Mouse (Mus musculus) megakaryocyte-erythroid progenitor cell, adult 5-6 weeks (primary cell): ENCODE results near the gene Phc2. TPM values are rescaled to one million over a fixed set of nuclear protein-coding genes. Genes with fewer than 3 reads are reported as not detected.
"Not testable (repeated sequence)": the region's sequence is repeated elsewhere in the genome, so short reads cannot be mapped to it uniquely, and the experiment has no call there.

ENCODE experiments used
- ATAC-seq: replicated peaks from 2 replicates; pipeline ENCODE4 v1.8.0; 2016; ENCODE audit warnings: mild to moderate bottlenecking, inconsistent platforms; ENCODE audit not compliant: severe bottlenecking, poor library complexity, low FRiP score, low TSS enrichment
- total RNA-seq, 2 experiments: library from RNA; stranded (forward) in 1 of 2; stranded (reverse) in 1 of 2; fragments of 200-1000, 215-1000 nt in 1 of 2; fragments of >200 nt in 1 of 2; fragmentation: Nextera tagmentation in 1 of 2; gene quantifications; 2 replicates each; pipeline ENCODE4 v1.2.3; 2014 to 2017

Phc2 gene
- total RNA-seq, 2 experiments from 2014 or later: 18.1 to 56.5 TPM

GRCm38 (mm10) chr4:128641766-128642717, 12.5 kb upstream of the Phc2 start:
- ATAC-seq: no peak

GRCm38 (mm10) chr4:128645896-128646295, 8.6 kb upstream of the Phc2 start:
- no peak for ATAC-seq

- ATAC-seq: no peak
Observed at GRCm38 (mm10) chr4:128646762-128647161, 7.7 kb upstream of the Phc2 start.

GRCm38 (mm10) chr4:128648567-128649255, 5.8 kb upstream of the Phc2 start:
- ATAC-seq: no peak

GRCm38 (mm10) chr4:128651530-128651929, 3.0 kb upstream of the Phc2 start:
- no peak for ATAC-seq

GRCm38 (mm10) chr4:128652584-128653298, 1.8 kb upstream of the Phc2 start:
- no peak for ATAC-seq

- ATAC-seq: no peak
Observed at GRCm38 (mm10) chr4:128655446-128655845, 944 bp downstream of the Phc2 start.

- ATAC-seq: no peak
Observed at GRCm38 (mm10) chr4:128660196-128660595, 5.7 kb downstream of the Phc2 start.

- no peak for ATAC-seq
Observed at GRCm38 (mm10) chr4:128661063-128661462, 6.6 kb downstream of the Phc2 start.

GRCm38 (mm10) chr4:128664002-128664401, 9.5 kb downstream of the Phc2 start:
- no peak for ATAC-seq

GRCm38 (mm10) chr4:128666362-128666761, 11.9 kb downstream of the Phc2 start:
- ATAC-seq: not testable (repeated sequence)

- ATAC-seq: not testable (repeated sequence)
Observed at GRCm38 (mm10) chr4:128667195-128667594, 12.7 kb downstream of the Phc2 start.

- no peak for ATAC-seq
Observed at GRCm38 (mm10) chr4:128669229-128669628, 14.7 kb downstream of the Phc2 start.

GRCm38 (mm10) chr4:128670566-128671191, 16.2 kb downstream of the Phc2 start:
- no peak for ATAC-seq

GRCm38 (mm10) chr4:128672494-128672893, 18.0 kb downstream of the Phc2 start:
- ATAC-seq: no peak

- ATAC-seq: no peak
Observed at GRCm38 (mm10) chr4:128678564-128679217, 24.2 kb downstream of the Phc2 start.

- ATAC-seq: no peak
Observed at GRCm38 (mm10) chr4:128681126-128681525, 26.6 kb downstream of the Phc2 start.

GRCm38 (mm10) chr4:128682281-128682680, 27.8 kb downstream of the Phc2 start:
- no peak for ATAC-seq

- ATAC-seq: no peak
Observed at GRCm38 (mm10) chr4:128683706-128684105, 29.2 kb downstream of the Phc2 start.
